Comparison of ENCODE assay signal across 9 mouse cellular contexts in the genomic region with DNA sequence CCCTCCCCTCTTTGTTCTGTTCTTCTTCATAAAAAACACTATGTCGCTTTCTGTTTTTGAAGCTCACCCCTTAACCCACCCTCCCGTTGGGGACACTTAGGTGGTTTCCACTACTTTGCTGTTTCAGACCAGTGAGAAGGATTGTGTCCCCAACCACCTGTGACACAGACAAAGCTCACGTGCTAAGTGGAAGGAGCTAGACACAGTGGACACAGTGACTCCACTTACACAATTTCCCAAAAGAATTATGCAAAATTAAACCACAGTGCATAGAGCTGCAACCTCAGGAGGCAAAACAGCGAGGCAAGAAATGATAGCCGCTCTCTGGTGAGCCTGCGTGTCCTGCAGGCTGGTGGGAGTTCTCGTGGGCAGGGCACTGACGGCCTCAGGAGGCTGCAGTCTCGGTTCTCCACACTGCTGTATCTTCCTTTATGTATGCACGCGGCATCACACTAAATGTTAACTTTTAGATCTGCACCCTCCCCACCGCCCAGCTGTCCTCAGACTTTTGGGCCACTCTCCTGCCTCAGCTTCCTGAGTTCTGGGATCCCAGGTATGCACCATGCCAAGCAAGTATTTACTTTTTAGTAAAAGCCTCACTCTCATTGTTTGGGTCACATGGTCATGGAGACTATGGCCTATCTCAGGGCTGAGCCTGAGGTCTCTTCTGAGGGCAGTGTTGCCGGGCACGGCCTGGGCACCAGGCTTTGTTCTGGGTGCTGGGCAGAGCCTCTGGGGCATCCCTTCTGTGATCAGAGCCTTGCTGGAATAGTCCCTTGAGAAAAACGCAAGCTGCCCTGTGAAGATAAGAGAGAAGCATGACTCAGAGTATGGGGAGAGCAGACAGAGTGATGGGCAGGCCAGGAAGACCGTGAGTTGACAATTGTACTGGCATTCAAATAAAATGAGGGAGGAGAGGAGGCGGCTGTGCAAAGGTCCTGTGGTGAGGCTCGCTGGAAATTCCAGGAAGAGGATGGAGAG. TPM values are rescaled to one million over a fixed set of nuclear protein-coding genes. Genes with fewer than 3 reads are reported as not detected.
DNase-seq lines count a peak whose midpoint lies in the region; ATAC-seq and TF ChIP-seq lines count a peak whose summit lies in the region.
"Had no signal": no experiment of that assay in that cellular context is flagged by ENCODE, and none has a peak within 500 bp of the region (broad histone marks: within the 10 kb centered on the region; RNA-seq: fewer than 3 reads in every experiment).

No protein-coding gene starts in this region.

- TF ChIP-seq CTCF in bone marrow, adult 2 months (IDR thresholded peaks at IDR 0.05; ENCODE audit: control insufficient read depth, insufficient read depth, low read length): no peak

- H3K36me3 ChIP-seq in limb, embryonic 13.5 days: no peaks in the 10 kb centered on the region

- peak; percentile 15 for DNase-seq in lung, postnatal 25 days (ENCODE audit: low spot score)
- no peak for DNase-seq in lung, postnatal 10 days
- peak; percentile 36 to 55 for DNase-seq in spleen, postnatal 14 days (ENCODE audit: low spot score in 2 of 2)
- DNase-seq in neural tube, embryonic 10.5 days (ENCODE audit: extremely low spot score, low spot score): no peak
- DNase-seq in kidney, postnatal 25 days: no peak
- DNase-seq: cerebellum, adult 2 months had no signal

- TF ChIP-seq POLR2A in bone marrow, adult 2 months (IDR thresholded peaks at IDR 0.05; ENCODE audit: borderline replicate concordance, control insufficient read depth, low read depth, low read length): peak; percentile 34; the same call in 1 of the 2 replicates

- WGBS in bone marrow, adult 2 months: 41% methylated on average over 18 of the region's 18 CpGs
- WGBS in limb, embryonic 13.5 days: 83% methylated on average over 18 of the region's 18 CpGs

- peak overlapping the region; percentile 40 for H3K4me3 ChIP-seq in bone marrow, adult 2 months (replicated peaks; ENCODE audit: control insufficient read depth, low read depth, low read length)
- no peak overlapping the region for H3K4me3 ChIP-seq in limb, embryonic 13.5 days

- H3K9ac ChIP-seq in limb, embryonic 13.5 days: no peak overlapping the region

- H3K4me1 ChIP-seq in bone marrow, adult 2 months (ENCODE audit: control insufficient read depth, insufficient read depth, low read length): peaks cover 10% of the 10 kb centered on the region
- no peaks in the 10 kb centered on the region for H3K4me1 ChIP-seq in limb, embryonic 13.5 days

- no peaks in the 10 kb centered on the region for H3K27me3 ChIP-seq in limb, embryonic 13.5 days

- no peak overlapping the region for H3K4me2 ChIP-seq in limb, embryonic 13.5 days (replicated peaks)

- H3K27ac ChIP-seq in bone marrow, adult 2 months (ENCODE audit: control insufficient read depth, insufficient read depth, low read depth, low read length, poor library complexity): peak overlapping the region; percentile 97
- no peak overlapping the region for H3K27ac ChIP-seq in limb, embryonic 13.5 days

- peak; percentile 25; the same call in 1 of the 2 replicates for ATAC-seq in limb, embryonic 13.5 days (ENCODE audit: low FRiP score, low read depth)
- no peak for ATAC-seq in frontal cortex, adult (ENCODE audit: low TSS enrichment)

- no peaks in the 10 kb centered on the region for H3K9me3 ChIP-seq in limb, embryonic 13.5 days

RNA-seq across cellular contexts. Expression of a gene that starts 11.5 kb away (rescaled TPM):
- 7.6 and 19.6 TPM in 2 replicates for polyA plus RNA-seq in bone marrow, adult 2 months (2011; ENCODE audit: insufficient read depth, insufficient read length, low replicate concordance, missing spikeins)
- polyA plus RNA-seq in limb, embryonic 13.5 days (2015; fragmentation: Nextera tagmentation; extraction: Ambion mirVana): 3.8 and 4.6 TPM in 2 replicates

RNA-seq across cellular contexts. Expression of a gene that starts 29.5 kb away (rescaled TPM):
- 49.6 and 56.2 TPM in 2 replicates for polyA plus RNA-seq in bone marrow, adult 2 months (2011; ENCODE audit: insufficient read depth, insufficient read length, low replicate concordance, missing spikeins)
- 13.4 and 13.8 TPM in 2 replicates for polyA plus RNA-seq in limb, embryonic 13.5 days (2015; fragmentation: Nextera tagmentation; extraction: Ambion mirVana)

RNA-seq across cellular contexts. Expression of a gene that starts 44.9 kb away (rescaled TPM):
- 47.5 and 47.8 TPM in 2 replicates for polyA plus RNA-seq in bone marrow, adult 2 months (2011; ENCODE audit: insufficient read depth, insufficient read length, low replicate concordance, missing spikeins)
- polyA plus RNA-seq in limb, embryonic 13.5 days (2015; fragmentation: Nextera tagmentation; extraction: Ambion mirVana): 124 and 137 TPM in 2 replicates

Comparison
In these comparisons a context has a peak if more than half of its experiments do, and no peak if none do; other contexts are left out.
1. DNase-seq: peak in lung, postnatal 25 days (single experiment) and spleen, postnatal 14 days (2 of 2); none in lung, postnatal 10 days (single experiment), neural tube, embryonic 10.5 days (single experiment) and kidney, postnatal 25 days (0 of 2).